Comparison of ENCODE assay signal across 8 mouse cellular contexts in genomic region chr2:26902467-26903220, GRCm38 (mm10). TPM values are rescaled to one million over a fixed set of nuclear protein-coding genes. Genes with fewer than 3 reads are reported as not detected.
DNase-seq lines count a peak whose midpoint lies in the region; ATAC-seq lines count a peak whose summit lies in the region.

Gene Surf6, minus strand, starts transcription at chr2:26902879.

- H3K9ac ChIP-seq in hindbrain, embryonic 14.5 days = peak within 1 kb of the TSS; percentile 77

- peak within 1 kb of the TSS; percentile 64 for H3K4me3 ChIP-seq in hindbrain, embryonic 14.5 days (replicated peaks; ENCODE audit: low read length)

- H3K4me1 ChIP-seq in hindbrain, embryonic 14.5 days (replicated peaks; ENCODE audit: control insufficient read depth, insufficient read depth, low read length) = peaks cover 19% of the 10 kb centered on the region

- H3K27ac ChIP-seq in hindbrain, embryonic 14.5 days = peak within 1 kb of the TSS; percentile 92

- peaks cover 60% of the 10 kb centered on the region for H3K36me3 ChIP-seq in hindbrain, embryonic 14.5 days (replicated peaks; ENCODE audit: control insufficient read depth, insufficient read depth)

- H3K27me3 ChIP-seq in hindbrain, embryonic 14.5 days (ENCODE audit: control insufficient read depth, insufficient read depth, low read length) = no peaks in the 10 kb centered on the region

- peak within 1 kb of the TSS; percentile 64 for H3K4me2 ChIP-seq in hindbrain, embryonic 14.5 days (replicated peaks)

- WGBS in hindbrain, embryonic 14.5 days = under 1% methylated on average over 41 of the region's 41 CpGs

- peak; percentile 99 for DNase-seq in R1 (ENCODE audit: low read depth, low spot score)
- peak; percentile 95 to 96 for DNase-seq in cerebellum, postnatal 25 days
- DNase-seq in frontal cortex, postnatal 25 days (ENCODE audit: low spot score in 2 of 2) = peak; percentile 90 to 93
- peak; percentile 94 for DNase-seq in hindbrain, embryonic 14.5 days (ENCODE audit: low spot score)
- DNase-seq in layer of hippocampus, postnatal 36 days = peak; percentile 96 to 97
- peak; percentile 98 for DNase-seq in lung, postnatal 36 days
- peak; percentile 98 for DNase-seq in retina, postnatal 1 day
- DNase-seq in urinary bladder, adult 18-20 months (ENCODE audit: low spot score in 2 of 2) = peak; percentile 88 to 95

- H3K9me3 ChIP-seq in hindbrain, embryonic 14.5 days (ENCODE audit: control insufficient read depth, low read length) = no peaks in the 10 kb centered on the region

- peak; percentile 96 for ATAC-seq in hindbrain, embryonic 14.5 days (ENCODE audit: low FRiP score)

RNA-seq across cellular contexts. Expression of gene Surf6, which starts in this region (rescaled TPM):
- 15.1 and 15.9 TPM in 2 replicates for polyA plus RNA-seq in hindbrain, embryonic 14.5 days (2014; fragmentation: Nextera tagmentation; extraction: Ambion mirVana)
- total RNA-seq in layer of hippocampus, postnatal 36 days (2021) = 10 to 100 TPM; 24.5 to 25.6 TPM

Comparison
In these comparisons a context has a peak if more than half of its experiments do, and no peak if none do; other contexts are left out.
1. Peak in every context shown above with its lines: DNase-seq, ATAC-seq, H3K4me3 ChIP-seq and H3K27ac ChIP-seq.